In genomic region chr19:11816706-11817105, GRCm38 (mm10) we compare ENCODE assay signal across 29 mouse cellular contexts. TPM values are rescaled to one million over a fixed set of nuclear protein-coding genes. Genes with fewer than 3 reads are reported as not detected.
DNase-seq lines count a peak whose midpoint lies in the region; ATAC-seq and TF ChIP-seq lines count a peak whose summit lies in the region.
"Had no signal": no experiment of that assay in that cellular context is flagged by ENCODE, and none has a peak within 500 bp of the region (broad histone marks: within the 10 kb centered on the region; RNA-seq: fewer than 3 reads in every experiment).

No protein-coding gene starts in this region.

- H3K36me3 ChIP-seq in midbrain, embryonic 11.5 days (ENCODE audit: control insufficient read depth, insufficient read depth, low read length): no peaks in the 10 kb centered on the region
- no peaks in the 10 kb centered on the region for H3K36me3 ChIP-seq in midbrain, embryonic 14.5 days (ENCODE audit: control insufficient read depth, insufficient read depth, low read length)
- H3K36me3 ChIP-seq in midbrain, embryonic 12.5 days: no peaks in the 10 kb centered on the region
- H3K36me3 ChIP-seq in stomach, postnatal 0 days (ENCODE audit: control insufficient read depth, insufficient read depth, low read length): no peaks in the 10 kb centered on the region
- H3K36me3 ChIP-seq: embryonic facial prominence, embryonic 10.5 days; G1E; limb, embryonic 10.5 days had no signal

- H3K4me3 ChIP-seq in midbrain, embryonic 11.5 days (ENCODE audit: low read depth, low read length): no peak overlapping the region
- H3K4me3 ChIP-seq in midbrain, embryonic 14.5 days (replicated peaks; ENCODE audit: low read depth, low read length): no peak overlapping the region
- no peak overlapping the region for H3K4me3 ChIP-seq in midbrain, embryonic 12.5 days
- 0 out of 2 replicates have a peak overlapping the region, but pooled peaks have one; percentile 87 for H3K4me3 ChIP-seq in stomach, postnatal 0 days (ENCODE audit: low read depth, low read length)
- H3K4me3 ChIP-seq: embryonic facial prominence, embryonic 10.5 days; heart, adult 2 months; limb, embryonic 10.5 days had no signal

- no peaks in the 10 kb centered on the region for H3K9me3 ChIP-seq in midbrain, embryonic 11.5 days (ENCODE audit: control insufficient read depth, low read length)
- H3K9me3 ChIP-seq in midbrain, embryonic 14.5 days (ENCODE audit: control insufficient read depth, low read length): no peaks in the 10 kb centered on the region
- no peaks in the 10 kb centered on the region for H3K9me3 ChIP-seq in midbrain, embryonic 12.5 days
- no peaks in the 10 kb centered on the region for H3K9me3 ChIP-seq in stomach, postnatal 0 days (ENCODE audit: control insufficient read depth, low read length)
- H3K9me3 ChIP-seq: embryonic facial prominence, embryonic 10.5 days; forebrain, embryonic 13.5 days; G1E; limb, embryonic 10.5 days had no signal

- H3K4me1 ChIP-seq in midbrain, embryonic 11.5 days (ENCODE audit: control insufficient read depth, insufficient read depth, low read length): peaks cover 33% of the 10 kb centered on the region
- peaks cover 24% of the 10 kb centered on the region for H3K4me1 ChIP-seq in midbrain, embryonic 14.5 days (ENCODE audit: control insufficient read depth, insufficient read depth, low read length)
- peaks cover 43% of the 10 kb centered on the region for H3K4me1 ChIP-seq in midbrain, embryonic 12.5 days
- peaks cover 4% of the 10 kb centered on the region; the same call in 1 of the 2 replicates for H3K4me1 ChIP-seq in stomach, postnatal 0 days (replicated peaks; ENCODE audit: control insufficient read depth, insufficient read depth)

- H3K4me2 ChIP-seq in midbrain, embryonic 11.5 days: peak overlapping the region; percentile 93; the same call in 1 of the 2 replicates
- no peak overlapping the region; the same call in 1 of the 2 replicates for H3K4me2 ChIP-seq in midbrain, embryonic 14.5 days (ENCODE audit: low read length)
- 0 out of 2 replicates have a peak overlapping the region, but pooled peaks have one; percentile 77 for H3K4me2 ChIP-seq in midbrain, embryonic 12.5 days (replicated peaks)
- H3K4me2 ChIP-seq in stomach, postnatal 0 days (replicated peaks; ENCODE audit: low read depth): peak overlapping the region; percentile 90; the same call in 1 of the 2 replicates
- H3K4me2 ChIP-seq: forebrain, embryonic 13.5 days had no signal

- peaks cover 7% of the 10 kb centered on the region for H3K27me3 ChIP-seq in midbrain, embryonic 11.5 days (ENCODE audit: control insufficient read depth, insufficient read depth, low read length)
- peaks cover 4% of the 10 kb centered on the region; the same call in 1 of the 2 replicates for H3K27me3 ChIP-seq in midbrain, embryonic 14.5 days (ENCODE audit: control insufficient read depth, insufficient read depth, low read length)
- H3K27me3 ChIP-seq in midbrain, embryonic 12.5 days: peaks cover 34% of the 10 kb centered on the region
- no peaks in the 10 kb centered on the region for H3K27me3 ChIP-seq in stomach, postnatal 0 days (ENCODE audit: control insufficient read depth, insufficient read depth, low read length)

- no peak for ATAC-seq in midbrain, embryonic 11.5 days (ENCODE audit: low FRiP score)
- no peak for ATAC-seq in midbrain, embryonic 14.5 days (ENCODE audit: low FRiP score, low TSS enrichment)
- no peak for ATAC-seq in midbrain, embryonic 12.5 days (ENCODE audit: low FRiP score, low read depth)
- no peak for ATAC-seq in stomach, postnatal 0 days (ENCODE audit: low FRiP score, low TSS enrichment)
- ATAC-seq: forebrain, embryonic 13.5 days; hindbrain, embryonic 16.5 days had no signal

- no peak for DNase-seq in midbrain, embryonic 11.5 days (ENCODE audit: low spot score, missing footprints)
- no peak for DNase-seq in midbrain, embryonic 14.5 days
- peak; percentile 64 for DNase-seq in kidney, adult 9 months
- no peak for DNase-seq in stomach, postnatal 0 days (ENCODE audit: low spot score)
- no peak for DNase-seq in gastrocnemius, adult 18-20 months (ENCODE audit: low spot score)
- no peak for DNase-seq in urinary bladder, adult 18-20 months (ENCODE audit: low spot score in 2 of 2)
- no peak for DNase-seq in B cell, adult 2 months
- DNase-seq: adrenal gland, postnatal 36 days; cerebellum, adult 18-20 months; gastrocnemius, postnatal 25 days; heart, adult 2 months; layer of hippocampus, adult 9-11 months; lung, adult 2 months; lung, postnatal 36 days; thymus, adult 18-20 months; thymus, postnatal 4 days had no signal

- no peak overlapping the region for H3K9ac ChIP-seq in midbrain, embryonic 11.5 days (ENCODE audit: low read length)
- H3K9ac ChIP-seq in midbrain, embryonic 14.5 days (replicated peaks; ENCODE audit: low read length): no peak overlapping the region
- H3K9ac ChIP-seq in midbrain, embryonic 12.5 days (replicated peaks): no peak overlapping the region
- no peak overlapping the region for H3K9ac ChIP-seq in stomach, postnatal 0 days (ENCODE audit: low read length)
- H3K9ac ChIP-seq: forebrain, embryonic 13.5 days had no signal

- no peak overlapping the region for H3K27ac ChIP-seq in midbrain, embryonic 11.5 days (ENCODE audit: low read depth, low read length)
- H3K27ac ChIP-seq in midbrain, embryonic 14.5 days (replicated peaks; ENCODE audit: low read depth, low read length): no peak overlapping the region
- H3K27ac ChIP-seq in midbrain, embryonic 12.5 days (replicated peaks): no peak overlapping the region
- H3K27ac ChIP-seq in stomach, postnatal 0 days (replicated peaks): no peak overlapping the region
- H3K27ac ChIP-seq: embryonic facial prominence, embryonic 10.5 days; forebrain, embryonic 13.5 days; limb, embryonic 10.5 days had no signal

- no peak for TF ChIP-seq EP300 in stomach, postnatal 0 days (optimal IDR thresholded peaks at IDR 0.05)

- TF ChIP-seq CTCF in stomach, postnatal 0 days (IDR thresholded peaks at IDR 0.05; ENCODE audit: low read depth): no peak

- 47% methylated on average over 6 of the region's 6 CpGs for WGBS in midbrain, embryonic 11.5 days
- WGBS in midbrain, embryonic 14.5 days: 48% methylated on average over 6 of the region's 6 CpGs
- 44% methylated on average over 6 of the region's 6 CpGs for WGBS in midbrain, embryonic 12.5 days
- WGBS in stomach, postnatal 0 days: 46% methylated on average over 6 of the region's 6 CpGs

RNA-seq across cellular contexts. Expression of gene Stx3, which starts 2.5 kb away (rescaled TPM):
- 19.5 and 23.1 TPM in 2 replicates for polyA plus RNA-seq in midbrain, embryonic 11.5 days (2014; fragmentation: Nextera tagmentation; extraction: Ambion mirVana)
- 31.6 and 32.2 TPM in 2 replicates for polyA plus RNA-seq in midbrain, embryonic 14.5 days (2014; fragmentation: Nextera tagmentation; extraction: Ambion mirVana)
- 20.3 and 22.0 TPM in 2 replicates for polyA plus RNA-seq in midbrain, embryonic 12.5 days (2016; fragmentation: Nextera tagmentation; extraction: Ambion mirVana)
- 17.9 and 18.7 TPM in 2 replicates for polyA plus RNA-seq in stomach, postnatal 0 days (2015; fragmentation: Nextera tagmentation; extraction: Ambion mirVana)
- total RNA-seq in gastrocnemius, adult 18-20 months (2021): 1 to 10 TPM; 1.7 to 1.8 TPM
- polyA plus RNA-seq: G1E had no signal

RNA-seq across cellular contexts. Expression of gene Olfr1417, which starts 22.3 kb away (rescaled TPM):
- not detected in 2 replicates for polyA plus RNA-seq in midbrain, embryonic 11.5 days (2014; fragmentation: Nextera tagmentation; extraction: Ambion mirVana)
- 0.45 TPM in 1 of 2 replicates, not detected in the other for polyA plus RNA-seq in midbrain, embryonic 14.5 days (2014; fragmentation: Nextera tagmentation; extraction: Ambion mirVana)
- not detected in 2 replicates for polyA plus RNA-seq in midbrain, embryonic 12.5 days (2016; fragmentation: Nextera tagmentation; extraction: Ambion mirVana)
- not detected in 2 replicates for polyA plus RNA-seq in stomach, postnatal 0 days (2015; fragmentation: Nextera tagmentation; extraction: Ambion mirVana)
- total RNA-seq in gastrocnemius, adult 18-20 months (2021): not detected
- total RNA-seq: adrenal gland, postnatal 36 days; common myeloid progenitor, adult 5-6 weeks; gastrocnemius, postnatal 25 days; heart, adult 2 months; hematopoietic stem cell, adult 5-6 weeks; left cerebral cortex, adult 8-10 months; liver, adult 2 months; neutrophil, adult 5-6 weeks had no signal
- polyA plus RNA-seq: embryonic facial prominence, embryonic 10.5 days; G1E; heart, adult 2 months; heart, embryonic 16.5 days; limb, embryonic 10.5 days; liver, adult 2 months; lung, adult 2 months had no signal

RNA-seq across cellular contexts. Expression of gene Olfr1418, which starts 44.2 kb away (rescaled TPM):
- not detected in 2 replicates for polyA plus RNA-seq in midbrain, embryonic 11.5 days (2014; fragmentation: Nextera tagmentation; extraction: Ambion mirVana)
- not detected in 2 replicates for polyA plus RNA-seq in midbrain, embryonic 14.5 days (2014; fragmentation: Nextera tagmentation; extraction: Ambion mirVana)
- not detected in 2 replicates for polyA plus RNA-seq in midbrain, embryonic 12.5 days (2016; fragmentation: Nextera tagmentation; extraction: Ambion mirVana)
- polyA plus RNA-seq in stomach, postnatal 0 days (2015; fragmentation: Nextera tagmentation; extraction: Ambion mirVana): not detected in 2 replicates
- total RNA-seq in gastrocnemius, adult 18-20 months (2021): not detected
- total RNA-seq: adrenal gland, postnatal 36 days; common myeloid progenitor, adult 5-6 weeks; gastrocnemius, postnatal 25 days; heart, adult 2 months; hematopoietic stem cell, adult 5-6 weeks; left cerebral cortex, adult 8-10 months; liver, adult 2 months; megakaryocyte-erythroid progenitor cell, adult 5-6 weeks; neutrophil, adult 5-6 weeks had no signal
- polyA plus RNA-seq: embryonic facial prominence, embryonic 10.5 days; forebrain, embryonic 13.5 days; G1E; heart, adult 2 months; heart, embryonic 16.5 days; hindbrain, embryonic 16.5 days; limb, embryonic 10.5 days; liver, adult 2 months; lung, adult 2 months had no signal

RNA-seq across cellular contexts. Expression of gene Mrpl16, which starts 46.5 kb away (rescaled TPM):
- 57.2 and 60.8 TPM in 2 replicates for polyA plus RNA-seq in midbrain, embryonic 11.5 days (2014; fragmentation: Nextera tagmentation; extraction: Ambion mirVana)
- 48.7 and 56.0 TPM in 2 replicates for polyA plus RNA-seq in midbrain, embryonic 14.5 days (2014; fragmentation: Nextera tagmentation; extraction: Ambion mirVana)
- polyA plus RNA-seq in midbrain, embryonic 12.5 days (2016; fragmentation: Nextera tagmentation; extraction: Ambion mirVana): 45.7 and 48.7 TPM in 2 replicates
- 49.2 and 51.4 TPM in 2 replicates for polyA plus RNA-seq in stomach, postnatal 0 days (2015; fragmentation: Nextera tagmentation; extraction: Ambion mirVana)
- 10 to 100 TPM; 60.5 to 63.2 TPM for total RNA-seq in gastrocnemius, adult 18-20 months (2021)

RNA-seq across cellular contexts. Expression of gene Olfr1419, which starts 58.2 kb away (rescaled TPM):
- not detected in 2 replicates for polyA plus RNA-seq in midbrain, embryonic 11.5 days (2014; fragmentation: Nextera tagmentation; extraction: Ambion mirVana)
- polyA plus RNA-seq in midbrain, embryonic 14.5 days (2014; fragmentation: Nextera tagmentation; extraction: Ambion mirVana): not detected in 2 replicates
- not detected in 2 replicates for polyA plus RNA-seq in midbrain, embryonic 12.5 days (2016; fragmentation: Nextera tagmentation; extraction: Ambion mirVana)
- polyA plus RNA-seq in stomach, postnatal 0 days (2015; fragmentation: Nextera tagmentation; extraction: Ambion mirVana): not detected in 2 replicates
- total RNA-seq in gastrocnemius, adult 18-20 months (2021): not detected
- total RNA-seq: adrenal gland, postnatal 36 days; common myeloid progenitor, adult 5-6 weeks; gastrocnemius, postnatal 25 days; heart, adult 2 months; hematopoietic stem cell, adult 5-6 weeks; liver, adult 2 months; megakaryocyte-erythroid progenitor cell, adult 5-6 weeks; neutrophil, adult 5-6 weeks had no signal
- polyA plus RNA-seq: embryonic facial prominence, embryonic 10.5 days; forebrain, embryonic 13.5 days; G1E; heart, adult 2 months; heart, embryonic 16.5 days; hindbrain, embryonic 16.5 days; limb, embryonic 10.5 days; liver, adult 2 months; lung, adult 2 months had no signal
